Mouse (Mus musculus) CH12F3 (cell line): ENCODE results near the gene Prdm16.

Source experiments
- in situ Hi-C: fragments of 300-500 bp; cut with MboI; formaldehyde crosslinking; loops from 2 replicates; pipeline ENCODE4 v1.14.3; 2020; ENCODE audit warnings: low sequenced_read_pairs

Gene Prdm16

GRCm38 (mm10) chr4:154396652-154397301 lies 239.9 kb downstream of the Prdm16 start:
- in situ Hi-C loops: no loop called here

GRCm38 (mm10) chr4:154394123-154394722 lies 242.4 kb downstream of the Prdm16 start:
- in situ Hi-C loops: no loop called here

GRCm38 (mm10) chr4:154393196-154394122 lies 243.2 kb downstream of the Prdm16 start:
- in situ Hi-C loops: no loop called here

- in situ Hi-C loops: no loop called here
These were observed 244.0 kb downstream of the Prdm16 start for GRCm38 (mm10) chr4:154392641-154393040.

- in situ Hi-C loops: no loop called here
These were observed 246.2 kb downstream of the Prdm16 start for GRCm38 (mm10) chr4:154390333-154391080.

GRCm38 (mm10) chr4:154389641-154390040 lies 247.0 kb downstream of the Prdm16 start:
- in situ Hi-C loops: no loop called here

GRCm38 (mm10) chr4:154386810-154387209 lies 249.9 kb downstream of the Prdm16 start:
- in situ Hi-C loops: no loop called here

GRCm38 (mm10) chr4:154385918-154386317 lies 250.8 kb downstream of the Prdm16 start:
- in situ Hi-C loops: no loop called here

- in situ Hi-C loops: no loop called here
These were observed 251.5 kb downstream of the Prdm16 start for GRCm38 (mm10) chr4:154385208-154385607.

GRCm38 (mm10) chr4:154378876-154379275 lies 257.8 kb downstream of the Prdm16 start:
- in situ Hi-C loops: no loop called here

- in situ Hi-C loops: no loop called here
These were observed 260.6 kb downstream of the Prdm16 start for GRCm38 (mm10) chr4:154375939-154376625.

- in situ Hi-C loops: no loop called here
These were observed 265.0 kb downstream of the Prdm16 start for GRCm38 (mm10) chr4:154371542-154372247.

GRCm38 (mm10) chr4:154370841-154371240 lies 265.8 kb downstream of the Prdm16 start:
- in situ Hi-C loops: no loop called here

GRCm38 (mm10) chr4:154369089-154369488 lies 267.6 kb downstream of the Prdm16 start:
- in situ Hi-C loops: no loop called here

- in situ Hi-C loops: no loop called here
These were observed 269.8 kb downstream of the Prdm16 start for GRCm38 (mm10) chr4:154366836-154367235.

- in situ Hi-C loops: no loop called here
These were observed 271.9 kb downstream of the Prdm16 start for GRCm38 (mm10) chr4:154364752-154365151.

- in situ Hi-C loops: no loop called here
These were observed 275.8 kb downstream of the Prdm16 start for GRCm38 (mm10) chr4:154360850-154361249.

- in situ Hi-C loops: no loop called here
These were observed 276.2 kb downstream of the Prdm16 start for GRCm38 (mm10) chr4:154360441-154360840.

- in situ Hi-C loops: no loop called here
These were observed 276.8 kb downstream of the Prdm16 start for GRCm38 (mm10) chr4:154359762-154360300.
